In the genomic region with DNA sequence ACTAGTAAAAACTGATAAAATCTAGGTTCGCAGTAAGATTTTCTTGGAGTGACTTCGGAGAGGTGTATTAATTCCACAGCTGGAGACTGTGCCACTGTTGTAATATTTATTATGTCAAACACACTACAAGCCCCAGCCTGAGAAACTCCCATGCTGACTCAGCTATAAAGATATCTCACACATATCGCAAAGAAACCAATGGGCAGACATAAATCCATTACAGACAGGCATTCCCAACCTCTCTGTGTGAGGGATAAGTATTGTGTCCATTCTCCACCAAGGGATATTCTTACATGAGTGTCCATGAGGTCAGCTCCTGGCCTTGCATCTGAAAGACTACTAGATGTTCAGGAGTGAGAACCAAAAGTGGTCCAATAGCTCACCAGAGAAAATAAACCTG, we compare ENCODE assay signal across 29 mouse cellular contexts. TPM values are rescaled to one million over a fixed set of nuclear protein-coding genes. Genes with fewer than 3 reads are reported as not detected.
DNase-seq lines count a peak whose midpoint lies in the region; ATAC-seq and TF ChIP-seq lines count a peak whose summit lies in the region.
"Had no signal": no experiment of that assay in that cellular context is flagged by ENCODE, and none has a peak within 500 bp of the region (broad histone marks: within the 10 kb centered on the region; RNA-seq: fewer than 3 reads in every experiment).

No protein-coding gene starts in this region.

- H3K4me2 ChIP-seq in hindbrain, postnatal 0 days (ENCODE audit: low read depth, low read length), result 0 out of 2 replicates have a peak overlapping the region, but pooled peaks have one; percentile 13
- no peak overlapping the region for H3K4me2 ChIP-seq in hindbrain, embryonic 14.5 days (replicated peaks)
- H3K4me2 ChIP-seq: embryonic facial prominence, embryonic 12.5 days; heart, embryonic 15.5 days; intestine, embryonic 15.5 days; lung, embryonic 14.5 days had no signal

- WGBS in hindbrain, postnatal 0 days, result 64% methylated on average over 3 of the region's 3 CpGs
- 78% methylated on average over 3 of the region's 3 CpGs for WGBS in hindbrain, embryonic 14.5 days

- no peaks in the 10 kb centered on the region for H3K36me3 ChIP-seq in hindbrain, postnatal 0 days (ENCODE audit: insufficient read depth, low read length)
- H3K36me3 ChIP-seq in hindbrain, embryonic 14.5 days (replicated peaks; ENCODE audit: control insufficient read depth, insufficient read depth), result no peaks in the 10 kb centered on the region
- H3K36me3 ChIP-seq in MEL (ENCODE audit: control insufficient read depth in 1 of 2, insufficient read depth in 2 of 2, low read length in 2 of 2), result no peaks in the 10 kb centered on the region
- H3K36me3 ChIP-seq: embryonic facial prominence, embryonic 12.5 days; forebrain, embryonic 10.5 days; heart, embryonic 15.5 days; intestine, embryonic 15.5 days; midbrain, embryonic 10.5 days had no signal

- TF ChIP-seq POLR2A in MEL (IDR thresholded peaks at IDR 0.05; ENCODE audit: control insufficient read depth in 1 of 2, insufficient read depth in 1 of 2, low read depth in 1 of 2, low read length in 2 of 2, poor library complexity in 1 of 2), result no peak

- no peaks in the 10 kb centered on the region for H3K9me3 ChIP-seq in hindbrain, postnatal 0 days (ENCODE audit: low read length)
- no peaks in the 10 kb centered on the region for H3K9me3 ChIP-seq in hindbrain, embryonic 14.5 days (ENCODE audit: control insufficient read depth, low read length)
- H3K9me3 ChIP-seq in MEL (replicated peaks; ENCODE audit: insufficient read depth, low read length), result no peaks in the 10 kb centered on the region
- H3K9me3 ChIP-seq: embryonic facial prominence, embryonic 12.5 days; forebrain, embryonic 10.5 days; heart, embryonic 15.5 days; intestine, embryonic 15.5 days; midbrain, embryonic 10.5 days had no signal

- H3K4me3 ChIP-seq in hindbrain, postnatal 0 days (ENCODE audit: low read length), result no peak overlapping the region
- no peak overlapping the region for H3K4me3 ChIP-seq in hindbrain, embryonic 14.5 days (replicated peaks; ENCODE audit: low read length)
- no peak overlapping the region for H3K4me3 ChIP-seq in MEL (ENCODE audit: control insufficient read depth in 1 of 2, insufficient read depth in 1 of 2, low read depth in 2 of 2, low read length in 2 of 2)
- H3K4me3 ChIP-seq: embryonic facial prominence, embryonic 12.5 days; forebrain, embryonic 10.5 days; gastrocnemius, adult 2 months; heart, embryonic 15.5 days; intestine, embryonic 15.5 days; midbrain, embryonic 10.5 days had no signal

- no peak overlapping the region for H3K27ac ChIP-seq in hindbrain, postnatal 0 days
- no peak overlapping the region for H3K27ac ChIP-seq in hindbrain, embryonic 14.5 days
- no peak overlapping the region for H3K27ac ChIP-seq in MEL (ENCODE audit: control insufficient read depth, low read depth, low read length)
- H3K27ac ChIP-seq: embryonic facial prominence, embryonic 12.5 days; forebrain, embryonic 10.5 days; gastrocnemius, adult 2 months; heart, embryonic 15.5 days; intestine, embryonic 15.5 days; kidney, postnatal 0 days; liver, embryonic 14.5 days; midbrain, embryonic 10.5 days; stomach, postnatal 0 days had no signal

- H3K79me2 ChIP-seq in MEL (ENCODE audit: control insufficient read depth, insufficient read depth, low read length, poor library complexity), result no peaks in the 10 kb centered on the region

- H3K4me1 ChIP-seq in hindbrain, postnatal 0 days (ENCODE audit: insufficient read depth, low read length), result peaks cover 13% of the 10 kb centered on the region; the same call in 1 of the 2 replicates
- H3K4me1 ChIP-seq in hindbrain, embryonic 14.5 days (replicated peaks; ENCODE audit: control insufficient read depth, insufficient read depth, low read length), result peaks cover 19% of the 10 kb centered on the region
- no peaks in the 10 kb centered on the region for H3K4me1 ChIP-seq in MEL (ENCODE audit: control insufficient read depth in 1 of 2, insufficient read depth in 2 of 2, low read length in 2 of 2)

- TF ChIP-seq EP300 in MEL (IDR thresholded peaks at IDR 0.05; ENCODE audit: low read depth in 1 of 2, low read length in 2 of 2), result no peak

- no peak overlapping the region for H3K9ac ChIP-seq in hindbrain, postnatal 0 days (replicated peaks; ENCODE audit: low read length)
- H3K9ac ChIP-seq in hindbrain, embryonic 14.5 days, result no peak overlapping the region
- H3K9ac ChIP-seq in MEL (ENCODE audit: control insufficient read depth, low read depth, low read length, poor library complexity, severe bottlenecking), result no peak overlapping the region
- H3K9ac ChIP-seq: embryonic facial prominence, embryonic 12.5 days; heart, embryonic 15.5 days; intestine, embryonic 15.5 days; liver, embryonic 14.5 days; lung, embryonic 14.5 days had no signal

- no peak for TF ChIP-seq RAD21 in MEL (IDR thresholded peaks at IDR 0.05; ENCODE audit: low read depth, low read length)

- ATAC-seq in frontal cortex, adult (ENCODE audit: low TSS enrichment), result peak; percentile 1; the same call in 1 of the 2 replicates
- ATAC-seq in hindbrain, postnatal 0 days, result no peak
- no peak for ATAC-seq in hindbrain, embryonic 14.5 days (ENCODE audit: low FRiP score)
- ATAC-seq: CD4-positive, CD25-positive, alpha-beta regulatory T cell, adult 4 months had no signal

- no peak for TF ChIP-seq CTCF in hindbrain, postnatal 0 days (IDR thresholded peaks at IDR 0.05; ENCODE audit: low read depth)
- TF ChIP-seq CTCF in MEL (IDR thresholded peaks at IDR 0.05 in 2 of 3, conservative IDR thresholded peaks at IDR 0.05 in 1 of 3; ENCODE audit: control insufficient read depth in 1 of 3, insufficient read depth in 1 of 3, low read depth in 2 of 3, low read length in 3 of 3, poor library complexity in 1 of 3, severe bottlenecking in 1 of 3), result no peak

- H3K27me3 ChIP-seq in hindbrain, postnatal 0 days (ENCODE audit: insufficient read depth, low read length), result peaks cover 7% of the 10 kb centered on the region; the same call in 1 of the 2 replicates
- peaks cover 28% of the 10 kb centered on the region for H3K27me3 ChIP-seq in hindbrain, embryonic 14.5 days (ENCODE audit: control insufficient read depth, insufficient read depth, low read length)
- peaks cover 6 to 12% of the 10 kb centered on the region in 2 experiments for H3K27me3 ChIP-seq in MEL (ENCODE audit: control insufficient read depth in 1 of 2, insufficient read depth in 2 of 2, low read length in 2 of 2)

- DNase-seq in frontal cortex, postnatal 14 days (ENCODE audit: low spot score in 2 of 2), result no peak
- no peak for DNase-seq in hindbrain, postnatal 0 days (ENCODE audit: low spot score)
- no peak for DNase-seq in hindbrain, embryonic 14.5 days (ENCODE audit: low spot score)
- peak; percentile 66 for DNase-seq in 3T3-L1 (ENCODE audit: low read depth, low spot score)
- DNase-seq in MEL (ENCODE audit: low read depth, low spot score), result no peak
- no peak for DNase-seq in embryo, embryonic 9.5 days (ENCODE audit: extremely low spot score)
- no peak for DNase-seq in cerebellum, adult 9-10 months
- DNase-seq: thymus, adult 18-20 months; thymus, postnatal 25 days had no signal

TF ChIP-seq in MEL, 35 proteins besides CTCF, POLR2A, EP300 and RAD21:
- TF ChIP-seq ZKSCAN1 (IDR thresholded peaks at IDR 0.05; ENCODE audit: low read depth, low read length) (no peak), NELFE (IDR thresholded peaks at IDR 0.05; ENCODE audit: low read depth, low read length) (no peak), NRF1 (IDR thresholded peaks at IDR 0.05; ENCODE audit: insufficient read depth, low read depth, low read length, poor library complexity, severe bottlenecking) (no peak), MAFK (IDR thresholded peaks at IDR 0.05; ENCODE audit: borderline replicate concordance, low read depth, low read length) (peak; percentile 68; the same call in 1 of the 2 replicates)

RNA-seq across cellular contexts. Expression of gene Prlhr, which starts 4.7 kb away (rescaled TPM):
- 7.3 and 9.7 TPM in 2 replicates for total RNA-seq in hindbrain, postnatal 0 days (2014; rRNA removed)
- 0.18 and 0.44 TPM in 2 replicates for polyA plus RNA-seq in hindbrain, postnatal 0 days (2015; fragmentation: Nextera tagmentation; extraction: Ambion mirVana)
- 0.30 and 0.32 TPM in 2 replicates for polyA plus RNA-seq in hindbrain, embryonic 14.5 days (2014; fragmentation: Nextera tagmentation; extraction: Ambion mirVana)
- not detected in 2 replicates for total RNA-seq in MEL (2012; rRNA removed)
- polyA plus RNA-seq in MEL (2012; ENCODE audit: insufficient read depth in 1 of 2, insufficient read length in 2 of 2, low read depth in 1 of 2, low replicate concordance in 2 of 2, missing spikeins in 1 of 2), result not detected
- total RNA-seq: gastrocnemius, adult 2 months; gastrocnemius, postnatal 36 days; heart, adult 8-10 months; heart, postnatal 4 days; layer of hippocampus, postnatal 36 days; megakaryocyte progenitor cell, adult 5-6 weeks; neutrophil, adult 5-6 weeks had no signal
- polyA plus RNA-seq: CD4-positive, CD25-positive, alpha-beta regulatory T cell, adult 4 months; embryonic facial prominence, embryonic 12.5 days; forebrain, embryonic 10.5 days; heart, embryonic 15.5 days; intestine, embryonic 15.5 days; kidney, postnatal 0 days; large intestine, adult 2 months; liver, embryonic 14.5 days; lung, embryonic 14.5 days; midbrain, embryonic 10.5 days; spleen, adult 2 months; stomach, postnatal 0 days had no signal
